Mouse (Mus musculus): Measurements from ENCODE around the gene Reln. TPM values are rescaled to one million over a fixed set of nuclear protein-coding genes. Genes with fewer than 3 reads are reported as not detected.
A peak's percentile ranks its signal among the peaks of the same experiment; 100 is the strongest.

Reln gene
- polyA plus RNA-seq, 1 experiment from 2014 or later: 2.8 TPM

GRCm38 (mm10) chr5:21920310-21920709 lies 424.2 kb downstream of the Reln start:
- no peak overlapping the region for H3K4me2 ChIP-seq (replicated peaks)
- no peak overlapping the region for H3K27ac ChIP-seq
- 77% methylated on average over 6 of the region's 6 CpGs for WGBS
- H3K27me3 ChIP-seq (replicated peaks): no peaks in the 10 kb centered on the region
- no peaks in the 10 kb centered on the region for H3K4me1 ChIP-seq (replicated peaks)
- H3K9me3 ChIP-seq: no peaks in the 10 kb centered on the region
- no peaks in the 10 kb centered on the region for H3K36me3 ChIP-seq
- no peak overlapping the region for H3K4me3 ChIP-seq (replicated peaks)
- ATAC-seq: no peak
- H3K9ac ChIP-seq: no peak overlapping the region

- no peak for ATAC-seq
- Histone ChIP-seq H3K27ac (no peak overlapping the region), H3K4me3 (replicated peaks) (no peak overlapping the region), H3K9me3 (no peaks in the 10 kb centered on the region), H3K36me3 (no peaks in the 10 kb centered on the region), H3K4me1 (replicated peaks) (no peaks in the 10 kb centered on the region), H3K4me2 (replicated peaks) (no peak overlapping the region), H3K9ac (no peak overlapping the region), H3K27me3 (replicated peaks) (no peaks in the 10 kb centered on the region)
- WGBS: 58% methylated on average over 4 of the region's 4 CpGs
These were observed 425.2 kb downstream of the Reln start for GRCm38 (mm10) chr5:21919281-21919780.

- Histone ChIP-seq H3K9ac (no peak overlapping the region), H3K27ac (no peak overlapping the region), H3K27me3 (replicated peaks) (no peaks in the 10 kb centered on the region), H3K4me1 (replicated peaks) (no peaks in the 10 kb centered on the region), H3K4me3 (replicated peaks) (no peak overlapping the region), H3K9me3 (no peaks in the 10 kb centered on the region), H3K36me3 (no peaks in the 10 kb centered on the region), H3K4me2 (replicated peaks) (no peak overlapping the region)
- ATAC-seq: no peak
These were observed 428.5 kb downstream of the Reln start for GRCm38 (mm10) chr5:21915973-21916372.

GRCm38 (mm10) chr5:21914776-21915175 lies 429.7 kb downstream of the Reln start:
- H3K4me1 ChIP-seq (replicated peaks): no peaks in the 10 kb centered on the region
- H3K27ac ChIP-seq: no peak overlapping the region
- WGBS: 57% methylated on average over 3 of the region's 3 CpGs
- peak; percentile 39; the same call in 1 of the 2 replicates for ATAC-seq
- no peaks in the 10 kb centered on the region for H3K27me3 ChIP-seq (replicated peaks)
- no peaks in the 10 kb centered on the region for H3K9me3 ChIP-seq
- H3K9ac ChIP-seq: no peak overlapping the region
- no peak overlapping the region for H3K4me3 ChIP-seq (replicated peaks)
- no peak overlapping the region for H3K4me2 ChIP-seq (replicated peaks)
- no peaks in the 10 kb centered on the region for H3K36me3 ChIP-seq

GRCm38 (mm10) chr5:21912835-21913530 lies 431.5 kb downstream of the Reln start:
- no peaks in the 10 kb centered on the region for H3K36me3 ChIP-seq
- no peak overlapping the region for H3K27ac ChIP-seq
- WGBS: 76% methylated on average over 23 of the region's 23 CpGs
- ATAC-seq: peak; percentile 61
- H3K4me2 ChIP-seq (replicated peaks): no peak overlapping the region
- no peak overlapping the region for H3K4me3 ChIP-seq (replicated peaks)
- H3K9me3 ChIP-seq: no peaks in the 10 kb centered on the region
- no peaks in the 10 kb centered on the region for H3K27me3 ChIP-seq (replicated peaks)
- no peak overlapping the region for H3K9ac ChIP-seq
- H3K4me1 ChIP-seq (replicated peaks): no peaks in the 10 kb centered on the region

GRCm38 (mm10) chr5:21910726-21911125 lies 433.8 kb downstream of the Reln start:
- Histone ChIP-seq H3K9me3 (no peaks in the 10 kb centered on the region), H3K4me3 (replicated peaks) (no peak overlapping the region), H3K27ac (no peak overlapping the region), H3K4me2 (replicated peaks) (no peak overlapping the region), H3K4me1 (replicated peaks) (no peaks in the 10 kb centered on the region), H3K36me3 (no peaks in the 10 kb centered on the region), H3K9ac (no peak overlapping the region), H3K27me3 (replicated peaks) (no peaks in the 10 kb centered on the region)
- ATAC-seq: no peak
- WGBS: 92% methylated on average over 12 of the region's 12 CpGs

GRCm38 (mm10) chr5:21909713-21910112 lies 434.8 kb downstream of the Reln start:
- no peak overlapping the region for H3K4me3 ChIP-seq (replicated peaks)
- 81% methylated on average over 3 of the region's 3 CpGs for WGBS
- no peaks in the 10 kb centered on the region for H3K9me3 ChIP-seq
- H3K36me3 ChIP-seq: no peaks in the 10 kb centered on the region
- H3K9ac ChIP-seq: no peak overlapping the region
- ATAC-seq: no peak
- H3K4me1 ChIP-seq (replicated peaks): no peaks in the 10 kb centered on the region
- H3K27ac ChIP-seq: no peak overlapping the region
- H3K27me3 ChIP-seq (replicated peaks): no peaks in the 10 kb centered on the region
- H3K4me2 ChIP-seq (replicated peaks): no peak overlapping the region

- Histone ChIP-seq H3K4me2 (replicated peaks) (no peak overlapping the region), H3K4me1 (replicated peaks) (no peaks in the 10 kb centered on the region), H3K9me3 (no peaks in the 10 kb centered on the region), H3K4me3 (replicated peaks) (no peak overlapping the region), H3K27ac (no peak overlapping the region), H3K27me3 (replicated peaks) (no peaks in the 10 kb centered on the region), H3K36me3 (no peaks in the 10 kb centered on the region), H3K9ac (no peak overlapping the region)
- ATAC-seq: no peak
- WGBS: 72% methylated on average over 12 of the region's 12 CpGs
These were observed 443.1 kb downstream of the Reln start for GRCm38 (mm10) chr5:21901411-21901810.

GRCm38 (mm10) chr5:21900891-21901290 lies 443.6 kb downstream of the Reln start:
- H3K36me3 ChIP-seq: no peaks in the 10 kb centered on the region
- 70% methylated on average over 6 of the region's 6 CpGs for WGBS
- H3K9me3 ChIP-seq: no peaks in the 10 kb centered on the region
- no peaks in the 10 kb centered on the region for H3K4me1 ChIP-seq (replicated peaks)
- no peak overlapping the region for H3K27ac ChIP-seq
- no peaks in the 10 kb centered on the region for H3K27me3 ChIP-seq (replicated peaks)
- ATAC-seq: no peak
- H3K4me2 ChIP-seq (replicated peaks): no peak overlapping the region
- H3K9ac ChIP-seq: no peak overlapping the region
- no peak overlapping the region for H3K4me3 ChIP-seq (replicated peaks)

- H3K4me1 ChIP-seq (replicated peaks): no peaks in the 10 kb centered on the region
- no peak overlapping the region for H3K4me3 ChIP-seq (replicated peaks)
- H3K9me3 ChIP-seq: no peaks in the 10 kb centered on the region
- H3K36me3 ChIP-seq: no peaks in the 10 kb centered on the region
- H3K27me3 ChIP-seq (replicated peaks): no peaks in the 10 kb centered on the region
- no peak overlapping the region for H3K27ac ChIP-seq
- H3K9ac ChIP-seq: no peak overlapping the region
- ATAC-seq: no peak
- WGBS: 88% methylated on average over 6 of the region's 6 CpGs
- no peak overlapping the region for H3K4me2 ChIP-seq (replicated peaks)
These were observed 445.6 kb downstream of the Reln start for GRCm38 (mm10) chr5:21898875-21899274.

- Histone ChIP-seq H3K36me3 (no peaks in the 10 kb centered on the region), H3K9me3 (no peaks in the 10 kb centered on the region), H3K9ac (no peak overlapping the region), H3K4me2 (replicated peaks) (no peak overlapping the region), H3K27me3 (replicated peaks) (no peaks in the 10 kb centered on the region), H3K4me1 (replicated peaks) (no peaks in the 10 kb centered on the region), H3K4me3 (replicated peaks) (no peak overlapping the region), H3K27ac (no peak overlapping the region)
- 64% methylated on average over 14 of the region's 14 CpGs for WGBS
- no peak for ATAC-seq
These were observed 447.9 kb downstream of the Reln start for GRCm38 (mm10) chr5:21896586-21896985.

GRCm38 (mm10) chr5:21894168-21894567 lies 450.3 kb downstream of the Reln start:
- Histone ChIP-seq H3K27ac (no peak overlapping the region), H3K9ac (no peak overlapping the region), H3K36me3 (no peaks in the 10 kb centered on the region), H3K27me3 (replicated peaks) (no peaks in the 10 kb centered on the region), H3K9me3 (no peaks in the 10 kb centered on the region), H3K4me1 (replicated peaks) (no peaks in the 10 kb centered on the region), H3K4me2 (replicated peaks) (no peak overlapping the region), H3K4me3 (replicated peaks) (no peak overlapping the region)
- ATAC-seq: no peak
- 81% methylated on average over 3 of the region's 3 CpGs for WGBS

GRCm38 (mm10) chr5:21866750-21867149 lies 477.8 kb downstream of the Reln start:
- 64% methylated on average over 8 of the region's 8 CpGs for WGBS
- H3K27ac ChIP-seq: no peak overlapping the region
- no peak overlapping the region for H3K9ac ChIP-seq
- H3K4me2 ChIP-seq (replicated peaks): no peak overlapping the region
- H3K27me3 ChIP-seq (replicated peaks): 0 out of 2 replicates have a peak, but pooled peaks cover 4% of the 10 kb centered on the region
- H3K4me3 ChIP-seq (replicated peaks): no peak overlapping the region
- no peaks in the 10 kb centered on the region for H3K9me3 ChIP-seq
- no peak for ATAC-seq
- no peaks in the 10 kb centered on the region for H3K36me3 ChIP-seq
- H3K4me1 ChIP-seq (replicated peaks): 0 out of 2 replicates have a peak, but pooled peaks cover 4% of the 10 kb centered on the region

Data from intestine, embryonic 15.5 days (tissue).